Mouse (Mus musculus) limb, embryonic 14.5 days (tissue): Measurements from ENCODE around the gene Grhpr. TPM values are rescaled to one million over a fixed set of nuclear protein-coding genes. Genes with fewer than 3 reads are reported as not detected.

Source experiments
- ATAC-seq: fragments of 200-750 bp; cut with Nextera tagmentation; 2 replicates; pipeline ENCODE4 v1.8.0; 2017; ENCODE audit warnings: low read depth, moderate number of reproducible peaks, moderate TSS enrichment; ENCODE audit not compliant: low FRiP score
- DNase-seq: peaks from one replicate; pipeline ENCODE4 v3.0.0-alpha.2; 2015; ENCODE audit warnings: low spot score
- H3K27ac ChIP-seq: fragments of 300-500 bp; sonication (generic); replicated peaks from 2 replicates; pipeline ENCODE4 v1.5.1; 2014; ENCODE audit warnings: low read depth, mild to moderate bottlenecking, low read length, moderate library complexity, mixed read lengths
- H3K27me3 ChIP-seq: fragments of 300-500 bp; sonication (generic); 2 replicates; pipeline ENCODE4 v1.6.1; 2014; ENCODE audit warnings: low read length, mixed read lengths; ENCODE audit not compliant: control insufficient read depth, insufficient read depth
- H3K36me3 ChIP-seq: fragments of 300-500 bp; sonication (generic); 2 replicates; pipeline ENCODE4 v1.6.1; 2014; ENCODE audit warnings: mild to moderate bottlenecking, low read length, moderate library complexity, mixed read lengths; ENCODE audit not compliant: control insufficient read depth, insufficient read depth
- H3K4me1 ChIP-seq: fragments of 300-500 bp; sonication (generic); 2 replicates; pipeline ENCODE4 v1.6.1; 2014; ENCODE audit warnings: antibody characterized with exemption, low read length, mixed read lengths; ENCODE audit not compliant: control insufficient read depth, insufficient read depth
- H3K4me2 ChIP-seq: fragments of 300-500 bp; sonication (generic); replicated peaks from 2 replicates; pipeline ENCODE4 v1.6.1; 2014; ENCODE audit warnings: low read depth, mild to moderate bottlenecking, low read length, moderate library complexity; ENCODE audit not compliant: severe bottlenecking
- H3K4me3 ChIP-seq: fragments of 300-500 bp; sonication (generic); replicated peaks from 2 replicates; pipeline ENCODE4 v1.5.1; 2014; ENCODE audit warnings: low read length
- H3K9ac ChIP-seq: fragments of 300-500 bp; sonication (generic); 2 replicates; pipeline ENCODE4 v1.6.1; 2014; ENCODE audit warnings: mild to moderate bottlenecking, low read depth, low read length, moderate library complexity; ENCODE audit not compliant: severe bottlenecking
- H3K9me3 ChIP-seq: fragments of 300-500 bp; sonication (generic); 2 replicates; pipeline ENCODE4 v1.6.1; 2016; ENCODE audit warnings: low read length; ENCODE audit not compliant: control insufficient read depth
- POLR2A ChIP-seq: fragments of 200-500 bp; IDR thresholded peaks from 2 replicates; pipeline ENCODE4 v1.8.0; 2012; ENCODE audit warnings: inconsistent platforms, mild to moderate bottlenecking, moderate library complexity, borderline replicate concordance; ENCODE audit not compliant: insufficient read depth, insufficient read length; ENCODE audit errors: extremely low read depth
- WGBS: fragments of 180-500 bp; shearing (Covaris S2); extraction: QIAGEN DNeasy Blood & Tissue Kit; methylation state at CpG from one replicate; pipeline ENCODE4 v1.1.7; 2014; 5-methylcytosine and 5-hydroxymethylcytosine counted together
- polyA plus RNA-seq, 2 experiments: library from polyadenylated mRNA; depleted of rRNA in 1 of 2; stranded (reverse) in 1 of 2; unstranded in 1 of 2; fragments of >200 nt; fragmentation: Nextera tagmentation in 1 of 2; extraction: Ambion mirVana in 1 of 2; gene quantifications; 2 replicates each; pipeline versions ENCODE4 v1.2.1 to v1.2.3; 2012 to 2014

Gene Grhpr
- polyA plus RNA-seq (2012; rRNA removed) = 42.1 and 48.0 TPM in 2 replicates
- polyA plus RNA-seq (2014; fragmentation: Nextera tagmentation; extraction: Ambion mirVana) = 49.3 and 51.2 TPM in 2 replicates

GRCm38 (mm10) chr4:44981280-44981973 is at the start of gene Grhpr:
Gene Grhpr (plus strand): TSS chr4:44981395.
- DNase-seq (peak; percentile 80), ATAC-seq (peak; percentile 95)
- peak; percentile 45; the same call in 1 of the 2 replicates for TF ChIP-seq POLR2A
- WGBS = under 1% methylated on average over 38 of the region's 40 CpGs
- H3K9me3 ChIP-seq = no peaks in the 10 kb centered on the region
- H3K4me2 ChIP-seq = peak within 1 kb of the TSS; percentile 87
- H3K4me1 ChIP-seq = peaks cover 12% of the 10 kb centered on the region
- H3K27me3 ChIP-seq = no peaks in the 10 kb centered on the region
- peak within 1 kb of the TSS; percentile 78 for H3K4me3 ChIP-seq
- peaks cover 14% of the 10 kb centered on the region; the same call in 1 of the 2 replicates for H3K36me3 ChIP-seq
- H3K27ac ChIP-seq = peak within 1 kb of the TSS; percentile 82
- peak within 1 kb of the TSS; percentile 85 for H3K9ac ChIP-seq

- no peak for TF ChIP-seq POLR2A
- 95% methylated on average over 6 of the region's 6 CpGs for WGBS
- ATAC-seq (no peak), DNase-seq (no peak)
- no peak overlapping the region for H3K4me2 ChIP-seq
- no peaks in the 10 kb centered on the region for H3K27me3 ChIP-seq
- no peaks in the 10 kb centered on the region for H3K9me3 ChIP-seq
- peaks cover 42% of the 10 kb centered on the region for H3K36me3 ChIP-seq
- H3K4me1 ChIP-seq = no peaks in the 10 kb centered on the region
- H3K9ac ChIP-seq = no peak overlapping the region
- H3K27ac ChIP-seq = no peak overlapping the region
- H3K4me3 ChIP-seq = no peak overlapping the region
Observed at GRCm38 (mm10) chr4:44931732-44932131, 49.5 kb upstream of the Grhpr start.

DNA sequence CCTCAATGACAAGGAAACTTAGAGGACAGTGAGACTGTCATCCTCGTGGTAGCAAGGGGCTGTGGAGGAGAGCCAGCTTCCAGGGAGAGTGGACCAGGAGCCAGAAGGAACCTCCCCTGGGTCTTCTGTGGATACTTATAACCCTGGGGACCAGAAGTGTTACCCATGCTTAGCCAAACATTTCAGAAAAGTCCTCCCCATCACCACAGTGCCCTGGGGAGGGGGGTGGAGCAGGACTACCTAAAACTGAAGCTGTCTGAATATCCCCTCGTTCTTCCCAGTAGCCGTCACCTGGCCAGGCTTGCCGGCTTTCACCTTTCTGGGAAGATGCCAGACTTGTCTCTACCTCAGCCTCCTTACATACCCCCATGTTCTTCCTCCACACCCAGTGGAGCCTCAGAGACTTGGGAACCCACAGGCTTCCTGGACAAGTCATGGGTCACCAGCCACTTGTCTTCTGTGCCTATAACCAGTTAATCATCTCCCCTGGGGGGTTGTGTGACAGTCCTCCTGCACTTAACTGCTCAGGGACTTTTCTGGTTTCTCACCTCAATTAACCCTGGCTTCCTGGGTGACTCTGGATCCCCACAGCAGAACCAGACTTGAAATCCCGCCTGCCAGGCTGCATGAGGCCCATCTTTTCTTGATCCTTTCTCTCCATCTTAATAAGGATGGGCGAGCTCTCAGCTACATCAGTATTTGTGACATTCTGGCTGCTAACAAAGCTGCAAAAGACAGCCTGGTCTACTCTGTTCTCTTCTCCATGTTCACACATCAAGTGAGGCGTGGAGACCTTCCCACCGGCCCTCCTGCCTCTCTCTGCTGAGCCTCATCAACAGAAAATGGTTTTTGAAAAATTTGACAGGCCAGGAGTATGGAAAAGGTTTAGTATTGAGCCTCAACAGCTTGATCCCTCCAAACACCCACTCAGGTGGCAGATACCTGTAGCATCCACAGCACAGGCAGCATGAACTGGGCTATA is 42.5 kb upstream of the Grhpr start:
- Histone ChIP-seq H3K27ac (no peak overlapping the region), H3K36me3 (0 out of 2 replicates have a peak, but pooled peaks cover 1% of the 10 kb centered on the region), H3K9ac (no peak overlapping the region), H3K4me2 (no peak overlapping the region), H3K9me3 (no peaks in the 10 kb centered on the region), H3K4me3 (no peak overlapping the region), H3K27me3 (no peaks in the 10 kb centered on the region), H3K4me1 (no peaks in the 10 kb centered on the region)
- DNase-seq = no peak
- no peak for TF ChIP-seq POLR2A
- ATAC-seq = no peak
- 79% methylated on average over 8 of the region's 8 CpGs for WGBS

DNA sequence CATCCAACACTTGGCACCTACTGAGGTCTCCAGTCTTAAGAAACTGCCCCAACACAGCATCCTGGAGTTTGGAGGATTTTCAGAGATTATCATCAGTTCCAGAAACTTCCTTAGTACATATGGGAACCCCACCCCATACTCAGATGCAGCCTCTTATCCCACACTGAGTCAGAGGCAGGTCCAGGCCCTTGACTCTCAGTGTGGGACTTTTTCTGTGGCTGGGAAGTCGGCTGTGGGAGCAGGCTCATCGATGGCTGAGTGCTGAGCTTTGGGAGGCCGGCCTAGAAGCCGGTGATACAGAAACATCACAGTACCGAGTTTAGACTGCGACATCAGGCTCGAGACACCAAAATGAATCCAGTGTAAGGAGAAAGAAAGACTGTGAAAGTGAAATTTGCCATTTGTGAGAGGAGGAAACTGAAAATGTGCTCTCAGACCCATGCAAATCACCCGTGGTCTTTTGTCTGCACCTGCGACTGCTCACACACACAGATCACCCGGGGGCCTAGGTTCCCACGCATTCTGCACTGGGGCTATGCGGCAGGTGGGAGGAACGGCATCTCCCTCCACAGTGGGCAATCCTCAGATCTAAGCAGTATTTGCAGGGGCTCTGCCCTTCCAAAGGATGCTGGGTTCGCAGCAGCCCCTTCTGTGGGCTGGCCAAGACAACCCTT is 41.5 kb upstream of the Grhpr start:
- Histone ChIP-seq H3K4me3 (no peak overlapping the region), H3K4me1 (no peaks in the 10 kb centered on the region), H3K36me3 (no peaks in the 10 kb centered on the region), H3K9me3 (no peaks in the 10 kb centered on the region), H3K9ac (no peak overlapping the region), H3K4me2 (no peak overlapping the region), H3K27me3 (no peaks in the 10 kb centered on the region), H3K27ac (no peak overlapping the region)
- ATAC-seq (no peak), DNase-seq (no peak)
- no peak for TF ChIP-seq POLR2A
- WGBS = 90% methylated on average over 14 of the region's 14 CpGs

GRCm38 (mm10) chr4:44940286-44940685 is 40.9 kb upstream of the Grhpr start:
- WGBS = 52% methylated on average over 9 of the region's 9 CpGs
- H3K9ac ChIP-seq = no peak overlapping the region
- no peak for DNase-seq
- no peak overlapping the region for H3K4me2 ChIP-seq
- no peak for TF ChIP-seq POLR2A
- H3K4me3 ChIP-seq = no peak overlapping the region
- H3K27me3 ChIP-seq = no peaks in the 10 kb centered on the region
- no peak for ATAC-seq
- no peaks in the 10 kb centered on the region for H3K9me3 ChIP-seq
- H3K36me3 ChIP-seq = no peaks in the 10 kb centered on the region
- no peak overlapping the region for H3K27ac ChIP-seq
- H3K4me1 ChIP-seq = no peaks in the 10 kb centered on the region
